Mouse (Mus musculus) heart, embryonic 12.5 days (tissue): ENCODE results near the gene Clk3. TPM values are rescaled to one million over a fixed set of nuclear protein-coding genes. Genes with fewer than 3 reads are reported as not detected.

Experiments used
- ATAC-seq: fragments of 200-750 bp; cut with Nextera tagmentation; 2 replicates; pipeline ENCODE4 v1.8.0; 2017; ENCODE audit warnings: moderate TSS enrichment, moderate library complexity; ENCODE audit not compliant: insufficient number of reproducible peaks, low FRiP score
- H3K27ac ChIP-seq: fragments of 300-500 bp; sonication (generic); 2 replicates; pipeline ENCODE4 v1.5.1; 2016; ENCODE audit warnings: mild to moderate bottlenecking, moderate library complexity; ENCODE audit not compliant: poor library complexity, severe bottlenecking
- H3K27me3 ChIP-seq: fragments of 300-500 bp; sonication (generic); replicated peaks from 2 replicates; pipeline ENCODE4 v1.6.1; 2016; ENCODE audit warnings: mild to moderate bottlenecking, moderate library complexity
- H3K36me3 ChIP-seq: fragments of 300-500 bp; sonication (generic); 2 replicates; pipeline ENCODE4 v1.6.1; 2016; ENCODE audit warnings: mild to moderate bottlenecking, moderate library complexity
- H3K4me1 ChIP-seq: fragments of 300-500 bp; sonication (generic); replicated peaks from 2 replicates; pipeline ENCODE4 v1.6.1; 2016; ENCODE audit warnings: mild to moderate bottlenecking
- H3K4me2 ChIP-seq: fragments of 300-500 bp; sonication (generic); 2 replicates; pipeline ENCODE4 v1.6.1; 2016; ENCODE audit warnings: mild to moderate bottlenecking, moderate library complexity
- H3K4me3 ChIP-seq: fragments of 300-500 bp; sonication (generic); 2 replicates; pipeline ENCODE4 v1.5.1; 2016; ENCODE audit warnings: mild to moderate bottlenecking
- H3K9ac ChIP-seq: fragments of 300-500 bp; sonication (generic); 2 replicates; pipeline ENCODE4 v1.6.1; 2016; ENCODE audit warnings: mild to moderate bottlenecking, moderate library complexity
- H3K9me3 ChIP-seq: fragments of 300-500 bp; sonication (generic); replicated peaks from 2 replicates; pipeline ENCODE4 v1.6.1; 2016; ENCODE audit warnings: mild to moderate bottlenecking, moderate library complexity
- WGBS: fragments of 180-500 bp; shearing (Covaris S2); methylation state at CpG from one replicate; pipeline ENCODE4 v1.1.7; 2016; 5-methylcytosine and 5-hydroxymethylcytosine counted together
- polyA plus RNA-seq: library from polyadenylated mRNA; unstranded; fragments of >200 nt; fragmentation: Nextera tagmentation; extraction: Ambion mirVana; gene quantifications from 2 replicates; pipeline ENCODE4 v1.2.1, GENCODE M21; 2016

Clk3 gene
- 67.0 and 68.1 TPM in 2 replicates for polyA plus RNA-seq

DNA sequence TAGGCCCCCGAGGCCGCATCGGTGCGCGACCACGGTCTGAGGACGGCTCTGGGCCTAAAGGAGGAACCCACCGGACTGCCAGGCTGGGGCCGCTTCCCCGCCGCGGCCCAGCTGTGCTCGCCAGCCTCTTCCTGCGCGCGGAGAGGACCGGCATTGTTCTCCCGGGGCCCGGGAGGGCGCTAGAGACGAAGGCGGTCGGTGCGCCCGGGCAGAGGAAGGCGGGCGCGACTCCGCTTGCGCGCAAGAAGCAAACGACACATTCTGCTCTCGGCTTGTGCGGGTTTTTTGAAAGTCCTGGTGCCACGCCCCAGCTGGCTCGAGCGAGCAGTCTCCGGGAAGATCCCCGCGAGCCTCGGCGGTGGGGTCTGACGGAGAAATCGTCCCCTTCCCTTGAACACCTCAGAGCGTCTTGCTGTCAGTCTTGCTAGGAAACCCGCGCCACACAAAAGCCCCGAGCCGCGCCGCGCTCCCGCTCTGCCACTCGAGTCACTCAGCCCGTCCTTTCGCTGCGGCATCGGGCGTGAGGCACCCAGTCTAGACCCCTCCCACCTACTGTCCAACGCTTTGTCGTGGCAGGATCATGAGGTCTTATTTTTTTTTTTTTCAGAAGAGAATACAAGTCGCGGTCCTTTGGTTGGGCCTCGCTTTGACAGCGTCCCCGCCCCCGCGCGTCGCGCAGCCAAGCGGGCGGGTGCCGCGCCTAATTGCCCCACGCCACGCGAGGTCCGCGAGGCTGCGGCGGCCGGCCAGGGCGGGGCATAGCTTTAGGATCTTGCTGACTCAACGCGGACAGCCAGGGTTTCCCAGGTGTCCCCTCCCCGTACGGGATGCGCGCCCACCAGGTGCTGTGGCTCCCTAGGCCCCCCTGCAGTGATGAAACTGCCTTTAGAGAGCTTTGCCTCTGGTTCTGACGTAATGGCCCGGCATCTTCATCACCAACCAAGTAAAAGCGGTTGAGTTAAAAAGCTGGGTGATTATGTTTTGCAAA lies at the start of gene Clk3:
Gene Clk3, minus strand, starts transcription at position 497 of the 988 bp plus-strand sequence.
- Histone ChIP-seq H3K27me3 (no peaks in the 10 kb centered on the region), H3K4me1 (peaks cover 68% of the 10 kb centered on the region), H3K9me3 (no peaks in the 10 kb centered on the region), H3K4me2 (peak within 1 kb of the TSS; percentile 96), H3K4me3 (peak within 1 kb of the TSS; percentile 87), H3K36me3 (peaks cover 11% of the 10 kb centered on the region), H3K9ac (peak within 1 kb of the TSS; percentile 93), H3K27ac (peak within 1 kb of the TSS; percentile 98)
- ATAC-seq: peak; percentile 49
- WGBS: under 1% methylated on average over 93 of the region's 93 CpGs

DNA sequence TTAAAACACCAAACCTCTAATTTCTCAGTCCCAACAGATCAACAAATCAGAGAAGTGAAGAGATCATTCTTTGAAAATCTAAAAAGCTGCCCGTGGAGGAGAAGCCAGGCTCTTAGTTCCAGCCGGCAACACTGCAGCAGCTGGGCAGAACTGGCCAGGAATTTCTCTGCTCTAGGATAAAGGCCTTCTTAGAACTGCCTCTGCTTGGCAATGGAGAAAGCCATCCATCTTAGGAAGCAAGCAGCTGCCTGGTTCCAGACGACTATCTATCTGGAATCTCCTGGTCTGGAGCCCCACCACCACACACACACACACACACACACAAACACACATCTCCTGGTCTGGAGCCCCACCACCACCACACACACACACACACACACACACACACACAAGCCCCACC lies 49.2 kb upstream of the Clk3 start:
- H3K27ac ChIP-seq: no peak overlapping the region; the same call in 1 of the 2 replicates
- H3K4me2 ChIP-seq: no peak overlapping the region
- WGBS: 23% methylated on average over 3 of the region's 3 CpGs

DNA sequence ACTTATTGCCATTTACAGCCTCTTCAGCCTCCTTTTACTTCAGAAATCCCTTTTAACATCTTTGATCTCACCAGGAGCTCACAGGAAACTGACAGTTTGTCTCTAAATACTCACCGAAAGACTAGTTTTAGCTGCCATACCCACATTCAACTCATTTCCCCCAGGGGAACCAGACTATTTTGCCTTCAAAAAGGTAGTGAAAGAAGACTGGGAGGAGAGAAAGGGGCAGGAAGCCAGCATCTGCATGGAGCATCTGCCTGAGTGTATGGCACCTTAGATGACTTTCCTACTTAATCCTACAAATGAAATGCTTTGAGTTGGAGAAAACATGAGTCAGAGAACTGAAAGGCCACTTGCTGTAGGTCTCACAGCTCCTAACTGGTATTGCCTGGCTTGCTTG lies 48.4 kb upstream of the Clk3 start:
- Histone ChIP-seq H3K9ac (no peak overlapping the region), H3K4me2 (peak overlapping the region; percentile 29; the same call in 1 of the 2 replicates), H3K27ac (peak overlapping the region; percentile 52; the same call in 1 of the 2 replicates), H3K4me3 (no peak overlapping the region), H3K36me3 (peaks cover 7% of the 10 kb centered on the region; the same call in 1 of the 2 replicates), H3K9me3 (no peaks in the 10 kb centered on the region), H3K4me1 (peaks cover 94% of the 10 kb centered on the region), H3K27me3 (no peaks in the 10 kb centered on the region)
- WGBS: 39% methylated on average over 1 of the region's 1 CpGs
- no peak for ATAC-seq

More for the DNA sequence above, 49.2 kb upstream of the Clk3 start:
- ATAC-seq: no peak
- H3K9ac ChIP-seq: no peak overlapping the region
- H3K36me3 ChIP-seq: no peaks in the 10 kb centered on the region
- no peaks in the 10 kb centered on the region for H3K27me3 ChIP-seq
- no peaks in the 10 kb centered on the region for H3K9me3 ChIP-seq
- H3K4me3 ChIP-seq: no peak overlapping the region
- H3K4me1 ChIP-seq: peaks cover 91% of the 10 kb centered on the region

DNA sequence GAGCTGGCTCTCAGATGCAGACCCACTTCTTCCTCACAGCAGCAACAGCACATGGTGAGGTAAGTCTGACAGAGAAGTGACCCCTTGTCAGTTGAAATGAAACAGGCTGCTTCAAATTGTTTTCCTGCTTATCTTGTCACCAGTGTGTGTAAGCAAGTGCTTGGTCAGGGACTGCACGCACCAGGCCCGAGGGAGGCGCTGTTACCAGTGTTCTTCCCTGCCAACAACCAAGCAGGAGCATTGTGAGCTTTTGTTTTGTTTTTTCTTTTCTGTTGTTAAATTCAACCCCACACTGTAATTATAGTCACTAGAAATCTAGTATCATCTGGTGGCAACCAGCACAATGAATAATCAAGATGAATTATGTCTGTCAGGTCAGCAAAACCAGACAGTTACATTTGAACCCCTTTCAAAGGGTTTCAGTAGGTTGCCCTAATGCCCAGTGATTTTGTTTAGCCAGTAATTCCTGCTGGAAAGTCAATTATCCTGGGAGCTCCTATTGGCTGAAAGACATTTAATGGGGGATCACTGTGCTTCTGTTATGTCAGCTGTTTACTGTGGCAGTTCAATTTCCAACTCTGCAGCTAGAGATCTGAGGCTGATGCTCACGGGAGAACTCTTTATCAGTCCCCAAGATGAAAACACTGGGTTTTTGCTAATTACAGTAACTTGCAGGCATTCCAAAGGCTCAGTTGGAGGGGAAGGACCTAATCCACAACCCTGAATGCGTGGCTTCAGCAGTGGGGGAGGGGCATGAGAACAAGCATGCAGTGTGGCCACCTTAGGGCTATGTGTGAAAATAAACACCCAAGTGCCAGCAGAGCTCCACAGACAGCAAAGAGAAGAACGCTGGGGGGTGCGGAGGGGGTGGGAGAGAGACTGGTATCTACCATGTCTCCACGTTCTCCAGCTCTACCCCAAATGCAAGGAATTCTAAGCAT lies 46.4 kb upstream of the Clk3 start:
- no peak overlapping the region for H3K4me2 ChIP-seq
- peaks cover 93% of the 10 kb centered on the region for H3K4me1 ChIP-seq
- H3K36me3 ChIP-seq: peaks cover 7% of the 10 kb centered on the region; the same call in 1 of the 2 replicates
- H3K9me3 ChIP-seq: no peaks in the 10 kb centered on the region
- no peak overlapping the region for H3K4me3 ChIP-seq
- WGBS: 23% methylated on average over 8 of the region's 8 CpGs
- H3K27ac ChIP-seq: peak overlapping the region; percentile 67
- ATAC-seq: 0 out of 2 replicates have a peak, but pooled peaks have one; percentile 18
- H3K9ac ChIP-seq: 0 out of 2 replicates have a peak overlapping the region, but pooled peaks have one; percentile 29
- no peaks in the 10 kb centered on the region for H3K27me3 ChIP-seq

DNA sequence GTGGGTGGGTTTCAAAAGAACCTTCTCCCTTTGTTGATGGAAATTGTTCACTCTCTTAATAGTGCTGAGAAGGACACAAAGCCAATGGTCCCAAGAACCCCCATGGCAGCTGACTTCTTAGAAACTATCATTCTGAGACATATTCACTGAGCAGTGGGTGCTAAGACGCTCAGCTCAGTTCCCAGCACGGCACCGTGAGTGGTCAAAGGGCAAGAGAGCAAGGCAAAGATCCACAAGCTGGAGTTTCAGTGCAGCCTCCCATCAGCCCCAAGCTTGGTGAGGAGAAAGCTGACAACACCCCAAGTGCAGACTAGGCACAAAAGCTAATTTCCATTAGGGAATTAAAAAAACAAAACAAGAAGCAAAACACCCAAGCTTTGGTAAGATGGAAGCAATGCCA lies 45.0 kb upstream of the Clk3 start:
- no peaks in the 10 kb centered on the region for H3K9me3 ChIP-seq
- H3K27ac ChIP-seq: no peak overlapping the region
- 79% methylated on average over 3 of the region's 3 CpGs for WGBS
- H3K4me2 ChIP-seq: no peak overlapping the region
- H3K27me3 ChIP-seq: no peaks in the 10 kb centered on the region
- no peak overlapping the region for H3K4me3 ChIP-seq
- peaks cover 7% of the 10 kb centered on the region; the same call in 1 of the 2 replicates for H3K36me3 ChIP-seq
- ATAC-seq: no peak
- H3K9ac ChIP-seq: no peak overlapping the region
- peaks cover 93% of the 10 kb centered on the region for H3K4me1 ChIP-seq

DNA sequence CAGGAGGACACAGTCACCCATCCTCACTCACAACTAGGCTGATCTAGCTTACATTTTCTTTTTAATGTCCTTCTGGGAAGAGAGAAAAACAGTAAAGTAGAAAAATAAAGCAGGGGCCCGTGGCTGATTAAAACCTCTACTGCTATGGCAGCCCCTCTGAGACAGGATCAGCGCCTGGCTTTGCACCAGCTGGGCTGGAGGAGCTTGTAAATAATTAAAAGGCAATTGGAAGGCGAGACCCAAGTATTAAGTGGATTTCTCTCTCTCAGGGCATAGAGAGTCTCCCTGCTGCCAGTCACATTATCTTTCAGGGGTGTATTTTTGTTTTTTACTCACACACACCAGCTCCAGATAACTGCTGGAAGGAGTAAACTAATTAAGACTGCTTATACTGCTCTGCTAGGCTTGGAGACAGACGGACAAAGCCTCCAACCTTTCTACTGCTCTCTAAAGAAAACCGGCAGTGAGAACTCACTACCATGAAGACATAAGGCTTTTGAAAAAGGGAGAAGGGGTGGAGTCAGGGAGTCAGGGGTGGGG lies 43.2 kb upstream of the Clk3 start:
- H3K4me2 ChIP-seq: no peak overlapping the region
- ATAC-seq: no peak
- peaks cover 91% of the 10 kb centered on the region for H3K4me1 ChIP-seq
- 65% methylated on average over 5 of the region's 5 CpGs for WGBS
- no peaks in the 10 kb centered on the region for H3K9me3 ChIP-seq
- H3K27ac ChIP-seq: peak overlapping the region; percentile 0
- H3K4me3 ChIP-seq: no peak overlapping the region
- H3K27me3 ChIP-seq: no peaks in the 10 kb centered on the region
- H3K36me3 ChIP-seq: peaks cover 7% of the 10 kb centered on the region; the same call in 1 of the 2 replicates
- H3K9ac ChIP-seq: no peak overlapping the region

DNA sequence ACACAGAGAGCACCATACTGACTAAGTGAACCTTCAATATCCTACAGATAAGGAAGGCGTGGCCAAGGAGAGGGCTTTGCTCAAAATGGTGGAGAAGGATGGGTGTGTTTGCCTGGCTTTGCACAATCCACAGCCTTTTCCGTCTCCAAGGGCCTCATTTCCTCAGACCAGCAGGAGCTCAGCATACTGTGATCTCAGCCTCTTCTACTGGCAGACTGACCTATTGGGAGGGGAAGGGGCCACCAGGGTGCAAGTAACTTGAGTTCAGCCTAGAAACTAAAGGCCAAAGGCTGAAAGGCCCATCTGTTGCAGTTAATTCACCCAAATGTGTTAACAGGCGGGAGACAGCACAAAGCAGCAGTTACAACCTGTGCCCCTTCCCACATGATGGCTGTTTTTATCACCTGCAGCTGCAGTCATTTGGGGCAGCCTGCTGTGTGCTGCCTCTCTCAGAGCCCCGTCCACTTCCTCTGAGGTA lies 41.6 kb upstream of the Clk3 start:
- Histone ChIP-seq H3K4me2 (no peak overlapping the region), H3K27ac (no peak overlapping the region)
- ATAC-seq: no peak

DNA sequence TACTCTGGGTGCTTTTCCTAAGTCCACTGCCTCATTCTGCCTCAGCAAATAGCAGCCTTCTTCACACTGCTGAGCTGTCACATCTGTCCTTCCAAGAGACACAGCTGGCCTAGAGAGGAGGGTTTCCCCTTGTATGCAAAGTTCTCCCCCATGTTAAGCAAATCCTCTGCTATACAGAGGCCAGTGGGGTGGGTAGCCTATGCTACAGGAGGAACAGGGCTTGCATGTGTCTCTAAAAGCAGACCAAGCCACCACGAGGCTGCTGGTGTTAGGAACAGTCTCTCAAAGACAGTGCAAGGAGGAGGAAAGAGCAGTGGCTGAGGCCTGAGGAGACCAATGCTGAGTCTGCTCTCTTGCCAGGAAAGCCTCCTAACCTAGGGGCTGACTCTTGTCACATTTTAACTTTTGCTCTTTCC lies 40.4 kb upstream of the Clk3 start:
- ATAC-seq: no peak
- no peak overlapping the region for H3K4me3 ChIP-seq
- no peaks in the 10 kb centered on the region for H3K27me3 ChIP-seq
- no peaks in the 10 kb centered on the region for H3K9me3 ChIP-seq
- H3K4me1 ChIP-seq: peaks cover 88% of the 10 kb centered on the region
- H3K9ac ChIP-seq: 0 out of 2 replicates have a peak overlapping the region, but pooled peaks have one; percentile 33
- 0 out of 2 replicates have a peak overlapping the region, but pooled peaks have one; percentile 13 for H3K27ac ChIP-seq
- 19% methylated on average over 1 of the region's 1 CpGs for WGBS
- H3K4me2 ChIP-seq: no peak overlapping the region
- H3K36me3 ChIP-seq: peaks cover 10% of the 10 kb centered on the region; the same call in 1 of the 2 replicates

More for the DNA sequence above, 41.6 kb upstream of the Clk3 start:
- Histone ChIP-seq H3K36me3 (peaks cover 7% of the 10 kb centered on the region; the same call in 1 of the 2 replicates), H3K4me1 (peaks cover 91% of the 10 kb centered on the region), H3K9me3 (no peaks in the 10 kb centered on the region), H3K27me3 (no peaks in the 10 kb centered on the region), H3K4me3 (no peak overlapping the region), H3K9ac (no peak overlapping the region)
- 56% methylated on average over 4 of the region's 4 CpGs for WGBS

DNA sequence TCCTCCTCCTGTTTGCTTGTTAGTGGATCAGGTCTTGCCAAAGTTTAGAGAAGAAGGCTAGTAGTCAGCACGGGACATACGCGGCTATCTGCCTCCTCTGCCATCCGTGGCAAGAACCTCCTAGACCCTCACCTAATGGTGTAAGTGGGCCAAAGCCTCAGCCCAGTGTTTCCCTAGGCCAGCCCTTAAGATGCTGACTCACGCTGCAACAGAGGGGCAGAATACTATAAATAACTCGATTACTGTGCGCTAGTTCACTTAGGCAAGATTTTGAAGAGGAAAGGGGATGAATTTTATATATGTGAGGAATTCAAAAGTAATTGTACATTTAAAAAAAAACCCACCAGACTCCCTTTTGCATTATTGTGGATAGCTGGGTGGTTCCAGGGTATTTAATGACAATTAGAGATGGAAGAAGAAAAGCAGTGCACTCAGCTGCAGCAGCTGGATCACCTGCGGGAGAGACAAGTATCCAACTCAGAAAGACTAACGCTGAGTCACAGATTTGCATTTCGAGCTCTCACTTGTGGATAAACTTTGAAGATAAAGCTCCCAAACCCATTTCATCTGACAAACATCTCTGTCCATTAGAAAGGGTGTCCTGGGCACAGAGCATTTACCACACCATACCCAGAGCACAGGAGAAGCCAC lies 39.6 kb upstream of the Clk3 start:
- no peak for ATAC-seq
- peaks cover 10% of the 10 kb centered on the region; the same call in 1 of the 2 replicates for H3K36me3 ChIP-seq
- 35% methylated on average over 10 of the region's 10 CpGs for WGBS
- H3K9me3 ChIP-seq: no peaks in the 10 kb centered on the region
- H3K27me3 ChIP-seq: no peaks in the 10 kb centered on the region
- H3K9ac ChIP-seq: no peak overlapping the region
- peak overlapping the region; percentile 22; the same call in 1 of the 2 replicates for H3K27ac ChIP-seq
- peaks cover 89% of the 10 kb centered on the region for H3K4me1 ChIP-seq
- H3K4me2 ChIP-seq: no peak overlapping the region
- no peak overlapping the region for H3K4me3 ChIP-seq

DNA sequence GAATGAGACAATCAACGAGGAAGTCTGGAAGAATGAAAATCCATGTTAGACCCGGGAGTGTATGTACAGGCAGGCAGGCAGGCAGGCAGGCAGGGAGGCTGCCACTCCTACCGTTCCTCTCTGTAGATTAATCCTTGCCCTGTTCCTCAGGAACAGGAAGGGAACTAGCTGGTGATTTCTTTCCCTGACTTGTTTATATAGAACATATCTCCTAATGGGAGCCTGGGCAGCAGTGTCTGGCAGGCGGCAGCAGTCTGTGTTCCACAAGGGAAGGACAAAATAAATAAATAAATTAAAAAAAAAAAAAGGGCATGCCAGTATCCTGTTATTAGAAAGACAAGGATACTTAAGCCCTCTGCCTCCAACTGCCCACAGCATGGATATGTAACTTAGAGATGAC lies 38.2 kb upstream of the Clk3 start:
- no peak for ATAC-seq
- H3K27ac ChIP-seq: peak overlapping the region; percentile 58
- 12% methylated on average over 4 of the region's 4 CpGs for WGBS

More for the DNA sequence above, 38.2 kb upstream of the Clk3 start:
- no peaks in the 10 kb centered on the region for H3K27me3 ChIP-seq
- H3K4me2 ChIP-seq: no peak overlapping the region
- H3K4me1 ChIP-seq: peaks cover 91% of the 10 kb centered on the region
- H3K36me3 ChIP-seq: 0 out of 2 replicates have a peak, but pooled peaks cover 3% of the 10 kb centered on the region
- no peaks in the 10 kb centered on the region for H3K9me3 ChIP-seq
- H3K4me3 ChIP-seq: no peak overlapping the region
- H3K9ac ChIP-seq: 0 out of 2 replicates have a peak overlapping the region, but pooled peaks have one; percentile 10
